Mouse (Mus musculus) thymus, postnatal 0 days (tissue): ENCODE results near the gene Mycbpap. TPM values are rescaled to one million over a fixed set of nuclear protein-coding genes. Genes with fewer than 3 reads are reported as not detected.
A peak's percentile ranks its signal among the peaks of the same experiment; 100 is the strongest.

Experiments used
- DNase-seq: peaks from one replicate; pipeline ENCODE4 v3.0.0-alpha.2; 2015; ENCODE audit warnings: low spot score
- polyA plus RNA-seq: library from polyadenylated mRNA; unstranded; fragments of >200 nt; fragmentation: Nextera tagmentation; extraction: Ambion mirVana; gene quantifications from 2 replicates; pipeline ENCODE4 v1.2.1, GENCODE M21; 2015

Gene Mycbpap
- polyA plus RNA-seq, 1 experiment from 2014 or later = 0.14 TPM

DNA sequence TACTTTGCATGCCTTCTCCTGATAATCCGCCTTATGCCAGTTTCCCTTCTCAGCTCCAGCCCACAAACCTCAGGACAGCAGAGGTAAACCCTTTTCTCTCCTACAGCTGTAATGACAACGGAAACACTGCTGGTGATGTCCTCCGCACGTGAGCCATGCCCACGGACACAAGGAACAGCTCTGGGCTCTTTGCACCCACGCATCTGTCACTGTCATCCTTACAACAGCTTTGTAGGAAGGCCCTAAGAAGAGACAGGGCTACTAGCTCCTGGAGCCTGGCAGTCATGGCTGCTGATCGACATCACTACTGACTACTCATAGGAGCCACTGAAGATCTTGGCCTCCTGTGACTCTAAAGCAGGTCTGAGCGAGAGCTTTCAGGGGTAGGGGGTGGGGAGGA, 11.6 kb upstream of the Mycbpap start:
- DNase-seq = no peak

DNA sequence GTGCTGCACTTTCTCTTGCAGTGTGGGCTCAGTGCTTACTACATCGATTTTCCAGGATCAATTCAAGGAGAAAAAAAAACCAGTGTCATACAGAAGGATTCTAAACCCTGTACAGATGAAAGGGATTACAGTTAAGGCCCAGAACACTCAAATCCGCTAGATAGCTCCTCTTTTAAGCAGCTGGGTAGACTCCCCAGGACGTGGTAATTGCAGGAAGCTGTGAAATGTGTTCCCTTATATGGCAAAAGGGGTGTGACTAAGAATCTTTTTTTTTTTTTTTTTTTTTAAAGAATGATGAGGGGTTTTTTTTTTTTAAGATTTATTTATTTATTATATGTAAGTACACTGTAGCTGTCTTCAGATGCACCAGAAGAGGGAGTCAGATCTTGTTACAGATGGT, 7.3 kb upstream of the Mycbpap start:
- DNase-seq = no peak

DNA sequence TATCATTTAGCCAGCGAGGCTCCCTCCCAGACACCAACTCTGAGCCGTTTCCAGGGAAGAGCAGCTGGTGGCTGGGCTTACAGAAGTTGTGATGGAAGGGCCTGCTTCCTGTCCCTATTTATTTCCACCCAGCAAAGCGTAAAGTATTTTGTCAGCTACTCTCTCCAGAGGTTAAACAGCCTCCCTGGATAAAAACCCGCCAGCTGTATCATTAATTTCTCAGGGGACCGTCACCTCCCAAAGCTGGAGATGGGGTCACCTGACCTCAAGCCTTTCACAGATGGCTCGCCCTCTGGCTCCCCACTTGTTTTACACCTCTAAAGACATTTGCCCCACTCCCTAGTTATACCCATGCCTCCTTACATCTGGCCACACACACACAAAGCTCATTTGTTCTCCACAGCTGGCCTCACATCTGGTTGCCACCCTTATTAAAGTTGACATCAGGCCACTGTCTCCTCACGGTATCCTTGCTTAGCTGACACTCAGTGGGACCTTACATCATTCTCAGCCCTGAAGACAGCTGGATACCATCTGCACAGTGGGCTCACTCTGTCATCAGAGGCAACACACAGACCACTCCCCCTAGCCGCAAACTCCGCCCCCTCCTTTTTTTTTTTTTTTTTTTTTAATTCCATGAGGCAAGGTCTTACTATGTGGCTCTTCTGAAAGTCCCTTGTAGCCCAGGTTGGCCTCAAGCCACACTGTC, 4.8 kb upstream of the Mycbpap start:
- DNase-seq = no peak

DNA sequence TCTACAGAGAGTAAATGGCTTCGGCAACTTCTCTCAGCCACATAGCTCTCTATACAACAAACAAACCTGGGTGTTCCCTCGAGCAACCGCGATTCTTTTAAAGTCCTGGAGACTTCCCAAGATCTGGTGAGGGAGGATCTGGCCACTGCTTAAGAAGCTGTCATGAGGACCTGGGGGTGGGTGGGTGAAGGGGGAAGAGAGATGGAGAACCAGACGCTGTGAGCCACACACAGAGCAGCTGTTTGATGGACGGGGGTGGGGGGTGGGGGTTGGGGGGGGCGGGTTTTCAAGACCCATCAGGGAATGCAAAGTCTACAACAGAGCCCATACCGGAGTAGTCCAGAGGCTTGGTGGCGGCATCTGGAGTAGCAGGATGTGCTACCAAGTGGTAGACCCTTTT, 8.1 kb downstream of the Mycbpap start:
- no peak for DNase-seq

DNA sequence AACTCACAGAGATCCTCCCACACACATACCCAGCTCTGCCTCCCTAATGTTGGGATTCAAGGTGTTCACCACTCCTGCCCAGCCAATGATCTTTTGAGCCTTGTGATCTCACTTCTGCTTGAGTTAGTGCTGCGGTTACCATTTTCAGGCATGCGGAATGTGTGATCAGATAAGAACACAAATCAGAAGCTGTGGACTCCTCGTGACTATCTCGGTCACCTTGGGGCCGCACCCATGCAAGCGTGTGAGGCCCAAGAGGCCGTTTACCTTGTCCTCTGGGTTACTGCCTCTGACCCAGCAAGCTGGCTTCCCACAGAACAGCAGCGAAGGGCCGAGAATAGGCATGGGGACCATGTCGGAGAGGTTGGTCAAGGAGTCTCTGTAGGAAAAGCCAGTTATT, 12.6 kb downstream of the Mycbpap start:
- DNase-seq = no peak

DNA sequence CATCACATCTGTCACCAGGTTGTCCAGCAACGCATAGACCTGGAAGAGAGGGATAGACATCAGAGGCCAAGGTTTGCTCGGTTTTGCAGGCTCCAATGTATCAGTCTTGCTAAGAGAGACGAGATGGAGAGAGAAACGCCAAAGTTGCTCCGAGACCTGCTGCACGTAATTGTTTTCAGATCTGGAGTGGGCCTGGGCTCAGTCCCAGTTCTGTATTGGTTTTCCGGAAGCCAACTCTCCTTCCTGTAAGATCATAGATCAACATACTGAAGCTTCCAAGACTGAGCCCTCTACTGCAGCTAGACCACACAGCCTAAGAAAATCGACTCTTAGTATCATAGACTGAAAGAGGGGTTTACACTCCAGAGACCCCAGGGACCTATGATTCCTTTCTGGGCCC, 20.1 kb downstream of the Mycbpap start:
- no peak for DNase-seq

DNA sequence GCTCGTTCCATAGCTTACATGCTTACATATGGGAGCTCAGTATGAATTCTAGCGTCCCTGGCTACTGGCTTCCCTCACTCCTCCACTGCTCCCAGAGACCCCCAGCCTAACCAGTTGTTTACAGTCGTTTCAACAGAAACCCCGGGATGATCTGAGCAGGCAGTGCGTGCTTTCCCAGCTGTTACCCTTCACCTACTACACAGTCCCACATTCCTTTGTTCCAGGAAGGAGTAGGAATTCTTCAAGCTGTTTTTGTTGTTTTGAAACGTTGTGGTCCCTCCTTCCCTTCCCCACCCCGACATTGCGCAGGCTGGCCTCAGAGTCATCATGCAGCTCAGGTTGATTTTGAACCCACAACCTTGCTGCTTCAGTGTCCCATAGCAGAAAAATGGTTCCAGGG, 21.2 kb downstream of the Mycbpap start:
- no peak for DNase-seq

DNA sequence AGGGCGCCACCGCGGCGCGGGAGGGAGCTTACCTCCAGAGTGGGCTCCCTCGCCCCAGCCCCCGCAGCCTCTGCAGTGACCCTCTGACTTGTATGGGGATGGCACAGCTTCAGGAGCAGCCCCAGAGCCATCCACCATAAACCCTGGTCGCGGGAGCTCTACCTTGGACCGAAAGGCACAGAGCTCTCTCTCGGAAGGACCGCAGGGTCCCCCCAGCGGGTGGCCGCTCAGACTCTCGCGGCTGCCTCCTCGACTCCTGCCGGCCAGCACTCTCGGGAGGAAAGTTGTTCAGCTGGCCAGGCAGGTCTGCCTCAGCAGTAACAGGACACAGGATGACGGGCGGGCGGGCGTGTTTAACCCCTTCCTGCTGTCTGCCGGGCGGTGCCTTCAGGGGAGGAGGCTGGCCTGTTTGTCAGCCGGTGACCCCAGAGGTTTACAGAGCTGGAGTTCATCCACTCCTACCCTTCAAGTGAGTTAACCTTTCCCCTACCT, 21.8 kb downstream of the Mycbpap start, which contains the start of gene Epn3:
Epn3 (minus strand) TSS at position 314 of the 492 bp plus-strand sequence.
- no peak for DNase-seq

DNA sequence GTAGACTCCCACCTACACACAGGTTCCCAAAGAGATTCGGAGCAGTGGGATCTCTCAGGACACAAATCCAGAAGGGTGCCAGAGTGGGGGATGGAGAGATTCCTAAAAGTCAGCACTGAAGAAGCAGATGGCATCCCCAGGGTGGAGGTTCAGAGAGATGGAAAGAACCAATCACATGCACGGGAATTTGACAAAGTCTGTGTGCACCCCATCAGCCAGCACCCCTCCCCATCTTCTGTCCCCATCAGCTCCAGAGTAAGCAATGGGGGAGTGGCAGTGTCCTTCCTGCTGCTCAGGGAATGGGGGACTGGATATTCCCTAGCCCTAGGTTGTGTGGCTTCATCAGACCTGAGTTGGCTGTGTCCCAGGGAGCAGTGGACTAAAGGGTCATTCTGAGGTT, 22.5 kb downstream of the Mycbpap start:
- DNase-seq = no peak

DNA sequence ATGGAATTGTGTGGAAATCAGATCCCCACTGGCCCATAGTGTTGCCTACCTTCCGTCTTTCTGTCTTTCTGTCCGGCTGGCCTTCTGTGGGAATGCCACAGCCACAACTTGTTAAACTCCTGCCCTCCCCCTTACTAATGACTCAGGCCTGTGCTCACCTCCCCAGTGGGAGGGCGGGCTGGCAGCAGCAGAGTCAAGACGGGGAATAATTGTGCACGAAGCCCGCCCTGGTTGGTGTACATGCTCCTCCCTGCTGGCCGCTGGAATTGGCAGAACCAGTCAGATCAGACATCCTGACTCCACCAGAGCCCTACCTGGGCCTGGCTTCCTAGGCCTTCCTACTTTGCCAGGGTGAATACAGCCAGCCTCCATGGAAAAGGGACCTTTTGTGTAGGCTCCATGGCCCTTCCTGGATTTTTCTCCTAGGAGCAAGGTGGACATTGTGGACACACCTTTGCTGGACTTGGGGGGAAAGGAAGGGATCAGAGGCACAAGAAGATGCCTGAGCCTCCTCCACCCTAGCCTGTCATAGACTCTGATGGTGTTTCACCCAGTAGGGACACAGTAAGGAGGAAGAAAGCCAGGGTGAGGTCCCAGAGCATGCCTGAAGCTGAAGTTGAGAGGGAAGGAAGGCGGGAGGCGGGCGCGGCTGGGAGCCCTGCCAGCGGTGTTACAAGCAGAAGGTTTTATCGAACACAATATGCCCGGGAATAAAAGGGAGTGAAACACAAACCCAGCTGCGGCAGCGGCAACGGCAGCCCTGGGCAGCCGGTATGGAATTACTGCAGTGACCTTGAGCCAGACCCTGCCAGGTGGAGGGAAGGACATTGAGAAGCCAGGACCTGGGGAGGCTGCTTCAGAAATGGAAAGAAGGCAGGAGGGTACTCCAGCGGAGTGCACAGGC, 23.2 kb downstream of the Mycbpap start:
- DNase-seq = no peak

DNA sequence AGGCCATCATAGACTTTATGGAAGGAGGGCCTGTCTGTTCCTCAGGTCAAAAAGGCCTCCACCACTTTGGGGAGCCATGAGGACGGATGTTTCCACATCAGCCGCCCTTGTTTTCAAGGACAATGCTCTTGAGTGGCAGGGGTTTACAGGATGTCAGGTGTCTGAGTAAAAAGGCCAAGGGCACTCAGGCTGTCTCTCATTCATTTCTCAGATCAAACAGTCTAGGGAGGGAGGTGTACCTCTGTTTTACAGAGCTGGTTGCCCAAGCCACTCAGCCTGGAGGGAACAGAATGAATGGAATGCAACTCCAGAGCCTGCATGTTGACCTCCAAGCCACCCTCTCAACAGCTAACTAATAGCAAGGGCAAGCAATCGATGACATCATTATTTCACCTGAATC, 26.1 kb downstream of the Mycbpap start:
- DNase-seq = no peak

DNA sequence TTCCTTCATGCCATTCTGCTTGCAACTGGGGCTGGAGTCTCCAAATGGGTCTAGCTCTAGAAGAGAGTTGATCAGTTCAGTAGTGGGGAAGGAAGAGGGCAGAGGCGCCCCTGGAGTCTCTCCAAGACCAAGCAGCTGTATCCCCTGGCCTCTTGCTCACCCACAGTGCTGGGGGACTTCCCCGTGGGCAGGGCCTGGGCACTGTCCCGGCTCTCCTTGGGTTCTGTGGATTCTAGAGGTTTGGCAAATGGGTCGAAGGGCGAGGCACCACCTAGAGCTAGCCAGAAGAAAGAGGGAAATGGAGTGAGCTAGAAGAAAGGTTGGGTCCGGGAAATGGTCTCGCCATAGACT, 29.8 kb downstream of the Mycbpap start:
- DNase-seq = no peak

DNA sequence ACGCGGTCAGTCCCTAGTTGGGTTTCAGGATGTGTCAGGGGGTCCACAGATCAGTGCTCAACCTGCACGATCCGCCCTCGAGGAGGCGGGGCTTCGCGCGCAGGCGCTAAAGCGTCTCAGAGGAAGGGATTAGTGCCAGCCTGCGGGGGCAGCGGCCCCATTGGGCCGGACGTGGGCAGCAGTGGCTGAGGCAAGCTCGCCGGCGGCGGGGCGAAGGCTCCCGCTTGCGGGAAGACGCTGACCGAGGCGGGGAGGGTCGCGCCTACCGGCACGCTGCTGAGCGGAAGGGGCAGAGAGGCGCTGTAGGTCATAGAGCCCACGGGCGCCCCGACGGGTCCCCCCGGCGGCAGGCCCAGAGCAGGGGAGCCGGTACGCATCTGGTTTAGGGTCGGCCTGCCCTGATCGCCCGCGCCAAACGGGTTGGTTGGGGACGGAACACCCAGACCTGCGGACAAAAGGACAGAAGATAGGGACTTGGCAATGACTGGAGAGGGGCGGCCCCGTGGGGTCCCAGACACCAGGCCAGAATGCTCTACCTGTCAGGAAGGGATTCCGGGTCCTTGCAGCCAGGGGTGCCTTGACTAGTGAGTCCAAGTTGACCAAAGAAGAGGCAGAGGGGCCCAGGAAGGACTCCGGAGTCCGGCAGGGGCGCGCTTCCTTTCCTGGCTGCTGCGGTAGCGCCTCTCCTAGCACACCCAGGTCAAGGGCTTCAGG, 30.4 kb downstream of the Mycbpap start:
- peak; percentile 18 for DNase-seq

DNA sequence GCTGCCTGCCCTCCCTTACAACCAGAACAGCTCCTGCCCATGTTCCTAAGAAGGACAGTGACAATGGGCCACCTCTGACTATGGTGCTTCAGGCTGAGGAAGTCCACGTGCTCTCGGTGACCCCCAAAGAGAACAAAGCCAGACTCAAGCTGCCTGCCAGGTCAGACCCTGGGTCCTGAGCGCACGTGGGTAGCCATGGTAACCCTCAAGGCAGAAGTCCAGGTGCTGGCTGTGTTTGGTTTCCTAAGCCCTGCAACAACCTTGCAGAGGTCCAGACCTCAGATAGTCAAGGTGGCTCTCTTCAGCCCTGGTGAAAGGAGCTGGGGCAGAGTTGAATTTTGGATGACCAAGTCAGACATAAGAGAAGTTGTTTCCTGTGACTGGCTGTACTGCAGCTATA, 31.8 kb downstream of the Mycbpap start:
- DNase-seq = no peak

DNA sequence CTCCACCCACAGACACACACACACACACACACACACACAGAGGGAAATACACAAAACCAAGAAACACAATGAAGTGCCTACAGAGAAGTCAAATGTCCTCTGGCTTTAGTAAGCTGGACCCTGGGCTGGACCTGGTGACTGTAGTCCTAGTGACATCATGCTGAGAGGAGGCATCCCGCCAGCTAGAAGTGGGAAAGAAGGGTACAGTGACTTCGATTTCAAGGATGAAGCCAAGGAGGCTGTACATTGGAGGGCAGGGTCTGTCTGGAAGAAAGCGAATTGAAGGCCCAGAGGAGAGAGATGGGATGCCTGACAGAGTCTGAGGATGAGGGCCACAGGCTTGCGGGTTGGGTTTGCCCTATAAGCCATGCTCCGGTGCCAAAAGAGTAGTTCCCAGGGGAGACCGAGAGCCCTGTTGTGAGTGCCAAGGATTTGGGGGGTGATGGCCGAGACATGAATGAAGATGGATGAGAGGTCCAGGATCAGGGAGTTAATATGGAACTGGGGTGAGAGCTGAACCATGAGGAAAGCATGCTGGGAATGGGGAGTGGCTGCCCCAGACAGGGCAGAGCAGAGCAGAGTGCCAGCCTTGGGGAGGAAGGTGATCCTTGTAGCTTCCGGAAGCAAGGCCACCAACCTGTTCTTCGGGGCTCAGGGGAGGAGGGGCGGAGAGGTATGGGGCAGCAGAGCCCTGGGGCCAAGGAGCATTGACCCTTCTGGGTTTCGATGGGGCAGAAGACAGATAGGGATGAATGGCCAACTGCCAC, 32.6 kb downstream of the Mycbpap start:
- DNase-seq = no peak

DNA sequence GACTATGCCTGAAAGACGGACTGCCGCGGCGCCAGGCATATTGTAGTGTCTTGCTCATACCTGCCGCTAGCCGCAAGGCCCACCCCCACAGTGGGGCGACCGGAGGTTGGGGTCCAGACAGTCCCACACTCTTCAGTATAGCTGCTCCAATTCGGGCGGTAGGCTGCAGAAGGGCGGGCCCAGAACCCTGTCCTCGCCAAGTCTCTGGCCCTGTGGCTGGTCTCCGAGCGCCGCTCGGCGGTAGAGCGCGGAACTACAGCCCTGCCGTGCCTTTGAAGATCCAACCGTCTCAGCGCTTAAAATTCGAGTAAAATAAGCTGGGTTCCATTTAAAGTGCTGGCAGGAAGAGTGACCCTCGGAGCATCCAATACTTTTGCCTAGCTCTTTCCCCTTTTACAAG, 35.5 kb downstream of the Mycbpap start, which contains the start of gene Spata20:
Spata20 (minus strand) TSS at position 179 of the 400 bp plus-strand sequence.
- peak; percentile 79 for DNase-seq

DNA sequence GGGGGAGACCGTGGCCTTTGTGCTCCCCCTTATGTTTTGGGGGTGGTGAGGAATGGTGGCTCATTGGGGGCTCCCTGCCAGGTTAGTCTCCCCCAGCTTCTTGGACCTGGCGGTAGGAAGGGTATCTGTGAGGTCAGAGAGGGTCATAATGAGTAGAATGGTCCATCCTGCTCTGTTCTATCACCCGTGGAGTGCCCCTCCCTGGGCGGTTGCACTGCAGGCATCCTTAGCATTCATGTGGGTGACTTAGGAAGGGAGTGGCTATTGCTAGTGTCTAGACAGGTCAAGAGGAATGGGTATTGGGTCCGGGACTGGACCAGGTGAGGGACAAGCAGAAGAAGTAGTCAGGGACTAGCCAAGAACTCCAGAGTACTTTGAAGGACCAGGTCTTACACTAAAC, 36.3 kb downstream of the Mycbpap start:
- no peak for DNase-seq

DNA sequence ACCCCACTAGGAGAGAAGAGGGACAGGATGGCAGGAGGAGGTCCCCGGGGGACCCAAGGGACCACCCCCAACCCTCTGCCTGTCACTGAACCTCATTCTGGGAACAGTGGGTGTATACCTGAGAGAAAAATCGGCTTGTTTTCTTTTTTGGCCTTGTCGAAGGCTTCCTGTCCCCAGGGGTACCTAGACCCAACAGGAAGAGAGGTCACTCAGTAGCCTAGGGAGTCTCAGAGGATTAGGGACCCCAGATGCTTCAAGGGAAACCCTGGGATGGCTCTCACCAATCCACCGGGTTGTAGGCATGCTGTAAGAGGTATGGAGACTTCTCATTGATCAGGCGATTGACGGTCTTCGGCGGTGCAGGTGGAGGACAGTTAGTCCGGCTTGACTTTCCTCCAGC, 36.9 kb downstream of the Mycbpap start:
- no peak for DNase-seq

DNA sequence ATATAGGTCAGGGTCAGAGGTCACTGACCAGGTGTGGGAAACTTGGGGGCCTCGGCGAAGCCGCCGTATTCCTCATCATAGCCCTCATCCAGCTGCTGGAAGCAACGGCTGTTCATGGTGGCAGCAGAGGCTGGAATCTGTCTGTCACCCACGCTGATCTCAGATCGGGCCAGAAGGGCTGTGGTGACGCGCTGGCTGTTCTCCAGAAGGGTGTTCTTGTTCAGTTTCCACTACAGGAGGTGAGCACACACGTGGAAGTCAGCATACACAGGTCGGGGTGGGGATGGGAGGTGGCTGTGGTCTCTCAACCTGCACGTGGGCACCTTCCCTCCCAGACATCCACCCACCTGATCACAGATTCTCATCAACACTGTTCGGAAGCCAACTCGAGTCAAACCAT, 37.6 kb downstream of the Mycbpap start:
- no peak for DNase-seq

DNA sequence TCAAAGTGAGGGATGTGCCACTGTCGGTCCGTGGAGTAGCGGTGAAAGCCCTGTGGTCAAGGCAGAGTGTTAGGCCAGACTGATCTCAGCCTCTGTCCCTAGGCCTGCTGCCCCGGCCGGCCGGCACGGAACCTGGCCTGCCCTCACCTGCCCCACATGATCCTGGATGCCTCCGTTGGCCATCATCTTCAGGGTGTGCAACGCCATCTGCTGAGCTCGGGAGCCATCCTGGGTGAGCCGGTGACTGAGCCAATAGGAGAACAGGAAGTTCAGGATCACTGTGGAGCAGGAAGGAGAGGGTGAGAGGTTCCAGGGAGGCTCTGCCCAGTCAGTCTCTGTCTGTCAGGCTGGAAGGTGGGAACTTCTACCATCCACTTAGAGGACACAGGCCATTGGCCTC, 38.1 kb downstream of the Mycbpap start:
- DNase-seq = no peak

DNA sequence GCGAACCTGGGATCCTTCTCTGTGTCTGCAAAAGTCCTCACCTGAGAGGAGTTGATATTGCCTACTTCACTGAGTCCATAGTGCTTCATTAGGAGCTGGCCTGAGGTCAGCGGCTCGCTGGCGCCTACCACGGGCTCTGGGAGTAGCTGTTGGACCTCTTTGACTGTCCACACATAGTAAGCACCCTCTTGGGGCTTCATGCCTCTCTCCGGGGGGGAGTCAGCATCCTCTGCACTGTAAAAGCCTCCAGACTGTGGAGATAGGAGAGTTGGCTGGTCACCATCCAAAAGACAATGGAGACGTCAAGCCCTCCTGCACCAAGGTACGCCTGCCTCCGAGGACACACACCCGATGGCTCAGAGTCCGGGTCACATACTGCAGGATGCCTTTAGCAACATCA, 38.8 kb downstream of the Mycbpap start:
- no peak for DNase-seq
